Mouse (Mus musculus): ENCODE results near the gene Chst1.
A peak's percentile ranks its signal among the peaks of the same experiment; 100 is the strongest.

Chst1 gene

GRCm38 (mm10) chr2:92609704-92610379, 10.3 kb downstream of the Chst1 start:
- DNase-seq: no peak

- DNase-seq: no peak
These were observed 14.1 kb downstream of the Chst1 start for GRCm38 (mm10) chr2:92613645-92614044.

- no peak for DNase-seq
These were observed 14.6 kb downstream of the Chst1 start for GRCm38 (mm10) chr2:92614106-92614505.

- no peak for DNase-seq
These were observed 17.7 kb downstream of the Chst1 start for GRCm38 (mm10) chr2:92617077-92617756.

- DNase-seq: no peak
These were observed 18.5 kb downstream of the Chst1 start for GRCm38 (mm10) chr2:92618016-92618415.

- peak; percentile 32 for DNase-seq
These were observed 28.1 kb downstream of the Chst1 start for GRCm38 (mm10) chr2:92627633-92628032.

- no peak for DNase-seq
These were observed 31.3 kb downstream of the Chst1 start for GRCm38 (mm10) chr2:92630799-92631198.

- DNase-seq: no peak
These were observed 32.5 kb downstream of the Chst1 start for GRCm38 (mm10) chr2:92632027-92632426.

- DNase-seq: peak; percentile 13
These were observed 41.0 kb downstream of the Chst1 start for GRCm38 (mm10) chr2:92640555-92640954.

- DNase-seq: peak; percentile 78
These were observed 46.0 kb downstream of the Chst1 start for GRCm38 (mm10) chr2:92645282-92646037.

GRCm38 (mm10) chr2:92649154-92649801, 49.8 kb downstream of the Chst1 start:
- no peak for DNase-seq

- no peak for DNase-seq
These were observed 50.9 kb downstream of the Chst1 start for GRCm38 (mm10) chr2:92650428-92650827.

- no peak for DNase-seq
These were observed 51.8 kb downstream of the Chst1 start for GRCm38 (mm10) chr2:92651294-92651816.

- DNase-seq: no peak
These were observed 57.7 kb downstream of the Chst1 start for GRCm38 (mm10) chr2:92657189-92657588.

- no peak for DNase-seq
These were observed 59.0 kb downstream of the Chst1 start for GRCm38 (mm10) chr2:92658293-92659150.

- peak; percentile 65 for DNase-seq
These were observed 60.1 kb downstream of the Chst1 start for GRCm38 (mm10) chr2:92659491-92660035.

- no peak for DNase-seq
These were observed 63.1 kb downstream of the Chst1 start for GRCm38 (mm10) chr2:92662534-92663068.

Measured in lung, postnatal 10 days (tissue).